Mouse (Mus musculus): Measurements from ENCODE around the gene Mea1. TPM values are rescaled to one million over a fixed set of nuclear protein-coding genes. Genes with fewer than 3 reads are reported as not detected.

Gene Mea1
- total RNA-seq, 2 experiments from 2014 or later, result 57.6 to 81.4 TPM

Other genes with a start within 250 kb of the Mea1 start
- gene Crip3, start 249.9 kb upstream of the Mea1 start, total RNA-seq (2015), result not detected in 2 replicates
- not detected in 2 replicates for gene Crip3, start 249.9 kb upstream of the Mea1 start, total RNA-seq (2017)
- gene Slc22a7, start 240.3 kb upstream of the Mea1 start, total RNA-seq (2015), result not detected in 2 replicates
- not detected in 2 replicates for gene Slc22a7, start 240.3 kb upstream of the Mea1 start, total RNA-seq (2017)
- gene Ttbk1, start 191.1 kb upstream of the Mea1 start, total RNA-seq (2015), result not detected in 2 replicates
- 0.04 TPM in 1 of 2 replicates, not detected in the other for gene Ttbk1, start 191.1 kb upstream of the Mea1 start, total RNA-seq (2017)
- 10.1 and 10.4 TPM in 2 replicates for gene Dnph1, start 182.1 kb upstream of the Mea1 start, total RNA-seq (2015)
- 4.3 and 5.9 TPM in 2 replicates for gene Dnph1, start 182.1 kb upstream of the Mea1 start, total RNA-seq (2017)
- gene Cul9, start 132.4 kb upstream of the Mea1 start, total RNA-seq (2015), result 2.7 and 4.3 TPM in 2 replicates
- gene Cul9, start 132.4 kb upstream of the Mea1 start, total RNA-seq (2017), result 1.7 and 4.4 TPM in 2 replicates
- 28.5 and 34.0 TPM in 2 replicates for gene Srf, start 122.6 kb upstream of the Mea1 start, total RNA-seq (2015)
- 23.7 and 36.3 TPM in 2 replicates for gene Srf, start 122.6 kb upstream of the Mea1 start, total RNA-seq (2017)
- gene Ptk7, start 49.3 kb upstream of the Mea1 start, total RNA-seq (2015), result not detected in 2 replicates
- gene Ptk7, start 49.3 kb upstream of the Mea1 start, total RNA-seq (2017), result 0.07 and 0.16 TPM in 2 replicates
- gene Klc4, start 32.8 kb upstream of the Mea1 start, total RNA-seq (2015), result 3.5 and 4.9 TPM in 2 replicates
- gene Klc4, start 32.8 kb upstream of the Mea1 start, total RNA-seq (2017), result 13.1 and 15.0 TPM in 2 replicates
- gene Mrpl2, start 32.6 kb upstream of the Mea1 start, total RNA-seq (2015), result 46.2 and 67.5 TPM in 2 replicates
- gene Mrpl2, start 32.6 kb upstream of the Mea1 start, total RNA-seq (2017), result 42.7 and 53.9 TPM in 2 replicates
- gene Cul7, start 28.5 kb upstream of the Mea1 start, total RNA-seq (2015), result 1.7 and 1.9 TPM in 2 replicates
- 1.9 and 2.4 TPM in 2 replicates for gene Cul7, start 28.5 kb upstream of the Mea1 start, total RNA-seq (2017)
- gene Rrp36, start 4.4 kb upstream of the Mea1 start, total RNA-seq (2015), result 9.6 and 10.6 TPM in 2 replicates
- gene Rrp36, start 4.4 kb upstream of the Mea1 start, total RNA-seq (2017), result 62.2 and 75.0 TPM in 2 replicates
- gene Klhdc3, start 2.1 kb downstream of the Mea1 start, total RNA-seq (2015), result 27.0 and 32.0 TPM in 2 replicates
- 14.7 and 16.6 TPM in 2 replicates for gene Klhdc3, start 2.1 kb downstream of the Mea1 start, total RNA-seq (2017)
- 22.8 and 24.4 TPM in 2 replicates for gene Ppp2r5d, start 26.3 kb downstream of the Mea1 start, total RNA-seq (2015)
- gene Ppp2r5d, start 26.3 kb downstream of the Mea1 start, total RNA-seq (2017), result 48.9 and 49.7 TPM in 2 replicates
- 7.6 and 8.1 TPM in 2 replicates for gene Pex6, start 32.7 kb downstream of the Mea1 start, total RNA-seq (2015)
- 8.1 and 9.7 TPM in 2 replicates for gene Pex6, start 32.7 kb downstream of the Mea1 start, total RNA-seq (2017)
- 0.80 and 1.9 TPM in 2 replicates for gene Gnmt, start 50.4 kb downstream of the Mea1 start, total RNA-seq (2015)
- gene Gnmt, start 50.4 kb downstream of the Mea1 start, total RNA-seq (2017), result 0.89 and 1.1 TPM in 2 replicates
- gene Cnpy3, start 73.4 kb downstream of the Mea1 start, total RNA-seq (2015), result 35.6 and 39.6 TPM in 2 replicates
- 109 and 112 TPM in 2 replicates for gene Cnpy3, start 73.4 kb downstream of the Mea1 start, total RNA-seq (2017)
- gene Ptcra, start 84.9 kb downstream of the Mea1 start, total RNA-seq (2015), result not detected in 2 replicates
- gene Ptcra, start 84.9 kb downstream of the Mea1 start, total RNA-seq (2017), result not detected in 2 replicates
- gene 2310039H08Rik, start 93.8 kb downstream of the Mea1 start, total RNA-seq (2015), result 8.1 and 8.8 TPM in 2 replicates
- 5.5 and 10.7 TPM in 2 replicates for gene 2310039H08Rik, start 93.8 kb downstream of the Mea1 start, total RNA-seq (2017)
- gene Rpl7l1, start 103.9 kb downstream of the Mea1 start, total RNA-seq (2015), result 57.4 and 63.0 TPM in 2 replicates
- 78.5 and 81.4 TPM in 2 replicates for gene Rpl7l1, start 103.9 kb downstream of the Mea1 start, total RNA-seq (2017)
- 25.2 and 32.4 TPM in 2 replicates for gene Bicral, start 179.7 kb downstream of the Mea1 start, total RNA-seq (2015)
- gene Bicral, start 179.7 kb downstream of the Mea1 start, total RNA-seq (2017), result 20.3 and 21.1 TPM in 2 replicates
- 8.6 and 13.5 TPM in 2 replicates for gene Tbcc, start 211.9 kb downstream of the Mea1 start, total RNA-seq (2015)
- gene Tbcc, start 211.9 kb downstream of the Mea1 start, total RNA-seq (2017), result 10.8 and 13.3 TPM in 2 replicates
- gene Prph2, start 231.7 kb downstream of the Mea1 start, total RNA-seq (2015), result not detected in 2 replicates
- gene Prph2, start 231.7 kb downstream of the Mea1 start, total RNA-seq (2017), result not detected in 2 replicates